Mouse (Mus musculus) erythroblast, embryonic 14.5 days (primary cell): ENCODE data around the gene Kctd12. TPM values are rescaled to one million over a fixed set of nuclear protein-coding genes. Genes with fewer than 3 reads are reported as not detected.

Experiments
- H3K27me3 ChIP-seq: 2 replicates; pipeline ENCODE4 v1.6.1; 2012; ENCODE audit warnings: inconsistent platforms; ENCODE audit not compliant: control insufficient read depth
- H3K36me3 ChIP-seq: 2 replicates; pipeline ENCODE4 v1.6.1; 2012; ENCODE audit warnings: mild to moderate bottlenecking, inconsistent platforms; ENCODE audit not compliant: control insufficient read depth
- H3K4me1 ChIP-seq: 2 replicates; pipeline ENCODE4 v1.6.1; 2012; ENCODE audit warnings: inconsistent platforms; ENCODE audit not compliant: control insufficient read depth
- H3K4me3 ChIP-seq: replicated peaks from 2 replicates; pipeline ENCODE3; 2012; ENCODE audit warnings: moderate library complexity, mild to moderate bottlenecking, inconsistent platforms
- H3K9me3 ChIP-seq: 2 replicates; pipeline ENCODE4 v1.6.1; 2012; ENCODE audit warnings: low read length, inconsistent platforms, mixed read lengths; ENCODE audit not compliant: control insufficient read depth
- GATA1 ChIP-seq: IDR thresholded peaks from 2 replicates; pipeline ENCODE4 v1.6.1; 2012; ENCODE audit warnings: low read length, inconsistent platforms, mixed read lengths
- TAL1 ChIP-seq: IDR thresholded peaks from 3 replicates; pipeline ENCODE4 v1.6.1; 2012; ENCODE audit warnings: low read length, inconsistent platforms, mixed read lengths
- polyA plus RNA-seq: library from polyadenylated mRNA; stranded (reverse); fragments of >175 nt; gene quantifications from 2 replicates; pipeline ENCODE4 v1.2.3, GENCODE M21; 2012

Gene Kctd12
- polyA plus RNA-seq, 1 experiment = 0.04 TPM

DNA sequence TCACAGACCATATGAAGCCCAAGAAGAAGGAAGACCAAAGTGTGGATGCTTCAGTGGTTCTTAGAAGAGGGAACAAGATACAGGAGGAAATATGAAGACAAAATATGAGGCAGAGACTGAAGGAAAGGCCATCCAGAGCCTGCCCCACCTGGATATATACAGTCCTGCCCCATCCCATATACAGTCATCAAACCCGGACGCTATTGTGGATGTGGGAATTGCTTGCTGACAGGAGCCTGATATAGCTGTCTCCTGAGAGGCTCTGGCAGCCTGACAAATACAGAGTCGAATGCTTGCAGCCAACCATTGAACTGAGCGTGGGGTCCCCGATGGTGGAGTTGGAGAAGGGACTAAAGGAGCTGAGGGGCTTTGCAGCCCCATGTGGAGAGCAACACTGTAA is 13.6 kb downstream of the Kctd12 start:
- H3K27me3 ChIP-seq = no peaks in the 10 kb centered on the region
- H3K4me3 ChIP-seq = no peak overlapping the region
- H3K9me3 ChIP-seq = no peaks in the 10 kb centered on the region
- no peak for TF ChIP-seq TAL1
- no peak for TF ChIP-seq GATA1
- no peaks in the 10 kb centered on the region for H3K36me3 ChIP-seq
- H3K4me1 ChIP-seq = no peaks in the 10 kb centered on the region

DNA sequence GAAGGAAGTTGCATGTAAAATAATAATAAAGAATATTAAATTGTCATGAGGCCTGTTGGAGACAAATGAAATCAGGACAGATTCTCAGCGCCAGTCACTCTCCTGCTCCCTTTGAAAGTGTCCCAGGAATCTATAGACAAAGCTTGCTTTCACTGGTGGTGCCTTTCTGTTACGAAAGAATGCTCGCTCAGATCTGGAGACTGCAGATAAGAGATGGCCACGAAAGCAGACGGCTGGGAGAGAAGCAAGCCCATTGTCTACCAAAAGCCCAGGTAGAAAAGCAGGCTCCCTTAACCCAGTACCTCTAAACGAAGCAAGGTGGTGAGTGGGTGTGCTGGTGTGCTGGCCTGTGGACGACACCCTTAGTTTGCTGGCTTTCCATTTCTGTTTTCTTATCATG is 16.2 kb downstream of the Kctd12 start:
- H3K9me3 ChIP-seq = no peaks in the 10 kb centered on the region
- no peaks in the 10 kb centered on the region for H3K27me3 ChIP-seq
- TF ChIP-seq GATA1 (no peak), TAL1 (no peak)
- no peaks in the 10 kb centered on the region for H3K4me1 ChIP-seq
- H3K4me3 ChIP-seq = no peak overlapping the region
- H3K36me3 ChIP-seq = no peaks in the 10 kb centered on the region

DNA sequence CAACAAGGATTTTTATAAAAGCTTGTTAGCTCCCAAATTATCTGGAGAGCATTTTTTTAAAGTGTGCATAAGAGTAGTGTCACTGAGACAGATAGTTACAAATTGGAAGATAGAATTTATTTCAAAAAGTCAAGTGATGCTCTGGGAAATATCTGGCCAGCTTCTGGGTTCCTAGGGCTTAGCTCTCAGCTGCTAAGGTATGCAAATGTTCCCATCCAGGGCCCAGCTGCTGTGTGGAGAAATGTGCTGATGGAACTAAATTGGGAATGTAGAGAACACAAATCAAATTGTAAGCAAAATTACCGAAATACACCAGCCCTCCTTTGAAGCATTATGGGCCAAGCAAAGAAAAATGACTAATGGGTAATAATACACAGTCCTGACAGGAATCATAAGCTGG is 16.6 kb downstream of the Kctd12 start:
- Histone ChIP-seq H3K4me3 (no peak overlapping the region), H3K9me3 (no peaks in the 10 kb centered on the region), H3K27me3 (no peaks in the 10 kb centered on the region), H3K4me1 (no peaks in the 10 kb centered on the region), H3K36me3 (no peaks in the 10 kb centered on the region)
- TF ChIP-seq GATA1 = no peak

DNA sequence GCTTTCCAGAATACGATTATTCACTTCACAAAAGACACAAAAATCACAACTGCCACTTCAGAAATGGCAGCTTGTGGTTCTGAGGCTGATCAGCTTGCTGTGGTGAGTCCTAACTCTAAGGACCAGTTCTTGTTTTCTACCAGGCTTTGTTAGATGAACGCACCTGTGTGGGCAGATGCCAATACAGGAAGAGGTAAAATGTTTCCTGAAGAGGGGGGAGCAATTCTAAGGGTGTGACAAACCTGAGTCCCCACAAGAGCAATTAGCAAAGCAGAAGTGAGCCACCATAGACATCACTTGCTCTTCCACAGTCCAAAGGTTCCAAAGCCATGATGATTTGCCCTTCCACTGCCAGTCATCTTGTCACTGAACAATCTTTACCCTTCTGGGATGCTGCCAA is 20.4 kb downstream of the Kctd12 start:
- Histone ChIP-seq H3K4me3 (no peak overlapping the region), H3K36me3 (no peaks in the 10 kb centered on the region), H3K27me3 (no peaks in the 10 kb centered on the region), H3K4me1 (no peaks in the 10 kb centered on the region), H3K9me3 (no peaks in the 10 kb centered on the region)
- TF ChIP-seq TAL1 = no peak
- no peak for TF ChIP-seq GATA1

DNA sequence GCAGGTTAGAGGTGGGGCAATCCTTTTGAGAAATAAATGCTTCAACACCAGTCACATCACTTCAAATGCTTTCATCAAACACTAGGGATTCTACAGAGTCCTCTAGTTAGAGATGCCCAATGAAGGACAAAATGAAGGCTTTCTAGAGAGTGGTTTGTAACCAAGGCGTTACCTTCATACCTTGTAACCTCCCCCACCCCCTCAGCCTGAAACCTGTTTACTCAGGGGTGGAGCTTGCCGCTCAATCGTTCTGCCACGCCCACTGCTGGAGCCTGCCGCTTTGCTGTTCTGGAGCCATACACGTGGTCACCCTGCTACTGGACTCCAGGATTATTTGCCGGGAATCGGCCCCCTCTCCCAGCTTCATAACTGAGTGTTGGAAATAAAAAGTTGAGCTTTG is 28.9 kb downstream of the Kctd12 start:
- no peaks in the 10 kb centered on the region for H3K27me3 ChIP-seq
- TF ChIP-seq GATA1 = no peak
- no peak for TF ChIP-seq TAL1
- no peaks in the 10 kb centered on the region for H3K4me1 ChIP-seq
- no peaks in the 10 kb centered on the region for H3K9me3 ChIP-seq
- H3K36me3 ChIP-seq = no peaks in the 10 kb centered on the region
- no peak overlapping the region for H3K4me3 ChIP-seq

DNA sequence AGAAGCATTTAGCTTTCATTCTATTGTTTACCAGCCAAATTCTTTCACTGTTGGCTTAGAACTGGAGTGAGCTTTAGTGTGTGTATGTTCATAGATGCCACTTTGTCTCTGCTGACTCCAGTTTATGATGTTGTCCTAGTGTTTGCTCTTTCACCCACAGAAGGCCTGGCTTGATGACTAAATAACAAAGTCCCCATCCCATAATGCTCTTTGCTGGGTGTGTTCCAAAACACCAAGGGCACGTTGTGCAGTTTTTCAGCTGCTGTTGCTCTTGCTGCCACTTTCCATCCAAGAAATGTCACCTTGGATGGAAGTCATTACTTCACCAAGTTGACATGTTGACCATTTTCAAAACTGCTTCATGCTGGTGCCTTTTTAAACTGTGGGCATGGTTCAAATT is 30.5 kb downstream of the Kctd12 start:
- Histone ChIP-seq H3K9me3 (no peaks in the 10 kb centered on the region), H3K27me3 (no peaks in the 10 kb centered on the region), H3K4me1 (no peaks in the 10 kb centered on the region), H3K36me3 (no peaks in the 10 kb centered on the region), H3K4me3 (no peak overlapping the region)
- TF ChIP-seq TAL1 (no peak), GATA1 (no peak)

DNA sequence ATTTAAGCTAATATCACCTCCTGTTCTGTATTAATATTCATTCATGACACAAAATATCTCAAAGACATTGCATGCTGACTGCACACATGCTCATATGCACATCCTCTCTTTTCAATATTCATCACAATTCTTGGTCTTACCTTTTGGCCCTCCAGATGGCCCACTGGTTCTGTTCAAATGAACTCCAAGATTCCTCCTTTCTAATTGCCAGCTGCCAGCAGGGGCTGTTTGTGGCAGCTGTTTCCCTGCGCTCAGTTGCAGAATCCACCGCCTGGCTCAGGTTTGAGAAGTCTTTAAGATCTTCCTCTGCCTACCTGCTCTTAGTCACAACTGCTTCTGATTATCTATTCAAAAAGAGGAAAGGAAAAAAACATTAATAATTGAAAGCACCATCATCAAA is 34.6 kb downstream of the Kctd12 start:
- Histone ChIP-seq H3K4me1 (no peaks in the 10 kb centered on the region), H3K4me3 (no peak overlapping the region), H3K36me3 (no peaks in the 10 kb centered on the region), H3K27me3 (no peaks in the 10 kb centered on the region), H3K9me3 (no peaks in the 10 kb centered on the region)
- no peak for TF ChIP-seq TAL1
- no peak for TF ChIP-seq GATA1

DNA sequence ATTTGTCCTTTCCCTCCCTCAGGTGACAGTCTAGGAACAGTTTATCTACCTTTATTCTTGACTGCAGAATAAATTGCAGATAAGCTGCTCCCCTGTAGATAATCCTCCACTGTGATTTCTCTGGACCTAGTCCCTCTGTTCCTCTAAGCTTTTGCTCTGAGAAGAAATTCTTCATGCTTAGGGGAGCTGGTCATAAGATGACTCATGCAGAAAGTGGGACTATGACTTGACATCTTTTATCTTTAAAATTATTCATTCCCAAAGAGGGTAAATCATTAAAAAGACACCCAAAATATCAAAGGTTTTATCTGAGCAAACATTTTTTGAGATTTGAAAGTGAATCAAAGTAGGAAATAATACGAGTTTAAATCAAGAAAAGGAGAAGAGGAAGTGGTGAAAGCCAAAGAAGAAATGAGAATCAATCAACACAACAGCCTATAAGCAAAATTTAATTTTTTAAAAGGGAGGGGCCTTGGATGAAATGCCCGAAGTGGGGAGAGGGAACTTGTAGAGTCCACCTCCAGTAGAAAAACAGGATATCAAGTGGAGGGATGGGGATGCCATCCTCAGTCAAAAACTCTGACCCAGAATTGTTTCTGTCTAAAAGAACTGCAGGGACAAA is 40.1 kb downstream of the Kctd12 start:
- TF ChIP-seq GATA1 (no peak), TAL1 (no peak)
- Histone ChIP-seq H3K36me3 (no peaks in the 10 kb centered on the region), H3K4me3 (no peak overlapping the region), H3K9me3 (no peaks in the 10 kb centered on the region), H3K27me3 (no peaks in the 10 kb centered on the region), H3K4me1 (no peaks in the 10 kb centered on the region)

DNA sequence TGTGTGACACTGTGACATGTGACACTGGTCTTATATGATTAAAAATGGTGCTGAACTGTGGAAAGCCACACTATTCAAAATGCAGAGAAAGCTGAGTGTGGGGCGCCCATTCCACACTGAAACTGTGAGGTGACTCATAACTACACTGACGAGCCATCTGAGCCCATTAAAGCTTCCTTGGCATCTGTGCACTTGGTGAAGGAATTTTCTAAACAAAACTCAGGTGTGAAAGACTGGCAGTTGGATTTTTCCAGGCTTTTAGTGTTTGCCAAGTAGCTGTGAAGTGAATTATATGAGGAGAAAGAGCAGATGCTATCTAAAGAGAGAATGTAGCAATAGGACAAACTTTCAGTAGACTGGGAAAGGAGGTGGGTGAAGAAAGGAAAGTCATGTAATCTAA is 47.6 kb downstream of the Kctd12 start:
- Histone ChIP-seq H3K9me3 (no peaks in the 10 kb centered on the region), H3K27me3 (no peaks in the 10 kb centered on the region), H3K4me3 (no peak overlapping the region), H3K4me1 (no peaks in the 10 kb centered on the region), H3K36me3 (no peaks in the 10 kb centered on the region)
- TF ChIP-seq TAL1 = no peak
- TF ChIP-seq GATA1 = no peak

DNA sequence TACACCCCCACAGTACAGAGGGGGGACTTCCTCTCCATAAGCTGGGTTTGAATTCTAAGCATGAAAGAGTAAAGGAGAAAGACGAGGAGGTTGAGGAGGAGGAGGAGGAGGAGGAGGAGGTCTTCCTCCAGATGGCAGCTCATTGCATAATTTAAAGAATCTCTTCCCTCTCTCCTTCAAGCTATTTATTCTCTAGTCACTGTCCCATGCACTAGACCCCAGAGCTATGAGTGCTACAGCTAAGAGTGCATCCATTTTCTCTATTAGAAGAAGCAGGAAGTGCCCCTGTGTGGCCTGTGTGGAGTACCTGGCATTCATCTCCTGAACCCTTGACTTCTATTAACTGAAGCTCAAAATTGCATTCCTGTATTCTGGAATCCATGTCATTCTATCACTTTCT is 51.5 kb downstream of the Kctd12 start:
- TF ChIP-seq TAL1 = no peak
- no peak for TF ChIP-seq GATA1
- Histone ChIP-seq H3K4me3 (no peak overlapping the region), H3K9me3 (no peaks in the 10 kb centered on the region), H3K27me3 (no peaks in the 10 kb centered on the region), H3K4me1 (no peaks in the 10 kb centered on the region), H3K36me3 (no peaks in the 10 kb centered on the region)
